Mouse (Mus musculus) midbrain, embryonic 11.5 days (tissue): Measurements from ENCODE around the gene Retreg2. TPM values are rescaled to one million over a fixed set of nuclear protein-coding genes. Genes with fewer than 3 reads are reported as not detected.

ENCODE experiments used
- ATAC-seq: fragments of 200-750 bp; cut with Nextera tagmentation; 2 replicates; pipeline ENCODE4 v1.8.0; 2017; ENCODE audit warnings: moderate TSS enrichment, moderate library complexity; ENCODE audit not compliant: low FRiP score
- DNase-seq: peaks from one replicate; pipeline ENCODE4 v3.0.0; 2015; ENCODE audit warnings: low spot score; ENCODE audit errors: missing footprints
- H3K27ac ChIP-seq: fragments of 300-500 bp; sonication (generic); 2 replicates; pipeline ENCODE4 v1.5.1; 2014; ENCODE audit warnings: low read depth, low read length
- H3K27me3 ChIP-seq: fragments of 300-500 bp; sonication (generic); 2 replicates; pipeline ENCODE4 v1.6.1; 2014; ENCODE audit warnings: mild to moderate bottlenecking, low read length, moderate library complexity, mixed read lengths; ENCODE audit not compliant: control insufficient read depth, insufficient read depth
- H3K36me3 ChIP-seq: fragments of 300-500 bp; sonication (generic); 2 replicates; pipeline ENCODE4 v1.6.1; 2014; ENCODE audit warnings: mild to moderate bottlenecking, low read length, moderate library complexity, mixed read lengths; ENCODE audit not compliant: control insufficient read depth, insufficient read depth
- H3K4me1 ChIP-seq: fragments of 300-500 bp; sonication (generic); 2 replicates; pipeline ENCODE4 v1.6.1; 2014; ENCODE audit warnings: low read length; ENCODE audit not compliant: control insufficient read depth, insufficient read depth
- H3K4me2 ChIP-seq: fragments of 300-500 bp; sonication (generic); 2 replicates; pipeline ENCODE4 v1.6.1; 2014; ENCODE audit warnings: mild to moderate bottlenecking, moderate library complexity
- H3K4me3 ChIP-seq: fragments of 300-500 bp; sonication (generic); 2 replicates; pipeline ENCODE4 v1.5.1; 2014; ENCODE audit warnings: low read depth, low read length
- H3K9ac ChIP-seq: fragments of 300-500 bp; sonication (generic); 2 replicates; pipeline ENCODE4 v1.6.1; 2014; ENCODE audit warnings: low read length
- H3K9me3 ChIP-seq: fragments of 300-500 bp; sonication (generic); 2 replicates; pipeline ENCODE4 v1.6.1; 2016; ENCODE audit warnings: low read length; ENCODE audit not compliant: control insufficient read depth
- WGBS: fragments of 180-500 bp; shearing (Covaris S2); extraction: QIAGEN DNeasy Blood & Tissue Kit; methylation state at CpG from one replicate; pipeline ENCODE4 v1.1.7; 2014; 5-methylcytosine and 5-hydroxymethylcytosine counted together
- polyA plus RNA-seq: library from polyadenylated mRNA; unstranded; fragments of >200 nt; fragmentation: Nextera tagmentation; extraction: Ambion mirVana; gene quantifications from 2 replicates; pipeline ENCODE4 v1.2.1, GENCODE M21; 2014

Gene Retreg2
- 55.1 and 58.3 TPM in 2 replicates for polyA plus RNA-seq

- WGBS = under 1% methylated on average over 90 of the region's 91 CpGs
- peak within 1 kb of the TSS; percentile 97 for H3K4me2 ChIP-seq
- peaks cover 16% of the 10 kb centered on the region for H3K4me1 ChIP-seq
- DNase-seq (peak; percentile 100), ATAC-seq (peak; percentile 89)
- no peaks in the 10 kb centered on the region for H3K9me3 ChIP-seq
- peak within 1 kb of the TSS; percentile 95 for H3K9ac ChIP-seq
- peaks cover 17% of the 10 kb centered on the region for H3K36me3 ChIP-seq
- no peaks in the 10 kb centered on the region for H3K27me3 ChIP-seq
- peak within 1 kb of the TSS; percentile 94 for H3K27ac ChIP-seq
- peak within 1 kb of the TSS; percentile 86 for H3K4me3 ChIP-seq
Observed at GRCm38 (mm10) chr1:75142301-75143261, at the start of gene Retreg2, which contains the start of gene Cnppd1. Retreg2 (plus strand) TSS chr1:75142778. Cnppd1 (minus strand) TSS chr1:75142711.

- Histone ChIP-seq H3K9me3 (no peaks in the 10 kb centered on the region), H3K4me2 (no peak overlapping the region), H3K9ac (no peak overlapping the region), H3K27ac (no peak overlapping the region), H3K4me3 (no peak overlapping the region), H3K4me1 (peaks cover 7% of the 10 kb centered on the region), H3K27me3 (no peaks in the 10 kb centered on the region), H3K36me3 (no peaks in the 10 kb centered on the region)
- DNase-seq = no peak
- 90% methylated on average over 3 of the region's 3 CpGs for WGBS
- ATAC-seq = no peak
Observed at GRCm38 (mm10) chr1:75122211-75122610, 20.4 kb upstream of the Retreg2 start.

GRCm38 (mm10) chr1:75124346-75125321, 17.9 kb upstream of the Retreg2 start, which contains the start of gene Nhej1:
Nhej1 (minus strand) TSS chr1:75125200.
- H3K27me3 ChIP-seq = no peaks in the 10 kb centered on the region
- H3K27ac ChIP-seq = peak within 1 kb of the TSS; percentile 94
- ATAC-seq (peak; percentile 96), DNase-seq (peak; percentile 100)
- no peaks in the 10 kb centered on the region for H3K9me3 ChIP-seq
- H3K4me3 ChIP-seq = peak within 1 kb of the TSS; percentile 49
- peak within 1 kb of the TSS; percentile 74 for H3K9ac ChIP-seq
- WGBS = 2% methylated on average over 56 of the region's 56 CpGs
- H3K36me3 ChIP-seq = no peaks in the 10 kb centered on the region
- H3K4me2 ChIP-seq = peak within 1 kb of the TSS; percentile 51
- peaks cover 7% of the 10 kb centered on the region for H3K4me1 ChIP-seq

- H3K4me3 ChIP-seq = peak overlapping the region; percentile 49
- ATAC-seq (no peak), DNase-seq (no peak)
- no peaks in the 10 kb centered on the region for H3K36me3 ChIP-seq
- peaks cover 7% of the 10 kb centered on the region for H3K4me1 ChIP-seq
- WGBS = 38% methylated on average over 5 of the region's 5 CpGs
- H3K27ac ChIP-seq = no peak overlapping the region
- no peaks in the 10 kb centered on the region for H3K27me3 ChIP-seq
- no peaks in the 10 kb centered on the region for H3K9me3 ChIP-seq
- H3K4me2 ChIP-seq = peak overlapping the region; percentile 51
- H3K9ac ChIP-seq = peak overlapping the region; percentile 74
Observed at GRCm38 (mm10) chr1:75125418-75125817, 17.2 kb upstream of the Retreg2 start.

- no peak for DNase-seq
- Histone ChIP-seq H3K9ac (no peak overlapping the region), H3K4me1 (peaks cover 7% of the 10 kb centered on the region), H3K27me3 (no peaks in the 10 kb centered on the region), H3K27ac (no peak overlapping the region), H3K4me2 (no peak overlapping the region), H3K36me3 (no peaks in the 10 kb centered on the region), H3K9me3 (no peaks in the 10 kb centered on the region), H3K4me3 (no peak overlapping the region)
- 84% methylated on average over 3 of the region's 3 CpGs for WGBS
- no peak for ATAC-seq
Observed at GRCm38 (mm10) chr1:75128641-75129040, 13.9 kb upstream of the Retreg2 start.

GRCm38 (mm10) chr1:75133421-75134207, 9.0 kb upstream of the Retreg2 start, which contains the start of gene Slc23a3:
Slc23a3 (minus strand) TSS chr1:75133890.
- Histone ChIP-seq H3K36me3 (peaks cover 4% of the 10 kb centered on the region), H3K4me2 (no peak within 1 kb of the TSS), H3K9me3 (no peaks in the 10 kb centered on the region), H3K4me3 (no peak within 1 kb of the TSS), H3K27me3 (no peaks in the 10 kb centered on the region), H3K4me1 (no peaks in the 10 kb centered on the region), H3K27ac (no peak within 1 kb of the TSS), H3K9ac (no peak within 1 kb of the TSS)
- DNase-seq (no peak), ATAC-seq (no peak)
- WGBS = 71% methylated on average over 12 of the region's 12 CpGs

GRCm38 (mm10) chr1:75136293-75136692, 6.3 kb upstream of the Retreg2 start:
- H3K9ac ChIP-seq = no peak overlapping the region
- H3K27ac ChIP-seq = no peak overlapping the region
- H3K4me1 ChIP-seq = peaks cover 7% of the 10 kb centered on the region
- no peaks in the 10 kb centered on the region for H3K9me3 ChIP-seq
- H3K36me3 ChIP-seq = peaks cover 4% of the 10 kb centered on the region
- H3K4me2 ChIP-seq = no peak overlapping the region
- no peak for DNase-seq
- no peak for ATAC-seq
- H3K27me3 ChIP-seq = no peaks in the 10 kb centered on the region
- H3K4me3 ChIP-seq = no peak overlapping the region
- 81% methylated on average over 6 of the region's 6 CpGs for WGBS

GRCm38 (mm10) chr1:75136730-75137129, 5.8 kb upstream of the Retreg2 start:
- ATAC-seq (no peak), DNase-seq (no peak)
- Histone ChIP-seq H3K9ac (no peak overlapping the region), H3K27ac (no peak overlapping the region), H3K4me1 (peaks cover 7% of the 10 kb centered on the region), H3K4me2 (no peak overlapping the region), H3K4me3 (no peak overlapping the region), H3K36me3 (peaks cover 4% of the 10 kb centered on the region), H3K9me3 (no peaks in the 10 kb centered on the region), H3K27me3 (no peaks in the 10 kb centered on the region)
- 86% methylated on average over 3 of the region's 3 CpGs for WGBS
